Mouse (Mus musculus): ENCODE results near the gene Rbfox1. TPM values are rescaled to one million over a fixed set of nuclear protein-coding genes. Genes with fewer than 3 reads are reported as not detected.

The Rbfox1 gene
- polyA plus RNA-seq, 1 experiment from 2014 or later: 2.7 TPM

- 89% methylated on average over 2 of the region's 2 CpGs for WGBS
- no peak for ATAC-seq (ENCODE audit: insufficient number of reproducible peaks, insufficient read depth, low FRiP score, low read depth)
- Histone ChIP-seq H3K4me1 (ENCODE audit: control insufficient read depth, insufficient read depth, low read length) (no peaks in the 10 kb centered on the region), H3K36me3 (ENCODE audit: control insufficient read depth, insufficient read depth, low read length) (no peaks in the 10 kb centered on the region), H3K27ac (ENCODE audit: low read length) (no peak overlapping the region), H3K4me3 (ENCODE audit: low read depth, low read length) (no peak overlapping the region), H3K9ac (replicated peaks; ENCODE audit: low read depth, low read length) (no peak overlapping the region), H3K4me2 (replicated peaks; ENCODE audit: low read depth, low read length) (no peak overlapping the region), H3K27me3 (ENCODE audit: control insufficient read depth, insufficient read depth, low read length) (no peaks in the 10 kb centered on the region), H3K9me3 (ENCODE audit: control insufficient read depth, low read depth, low read length) (no peaks in the 10 kb centered on the region)
Measured at GRCm38 (mm10) chr16:6232966-6233365, 347.8 kb downstream of the Rbfox1 start.

- no peak overlapping the region for H3K27ac ChIP-seq (ENCODE audit: low read length)
- 88% methylated on average over 4 of the region's 4 CpGs for WGBS
- H3K4me2 ChIP-seq (replicated peaks; ENCODE audit: low read depth, low read length): no peak overlapping the region
- no peak overlapping the region for H3K4me3 ChIP-seq (ENCODE audit: low read depth, low read length)
- H3K9ac ChIP-seq (replicated peaks; ENCODE audit: low read depth, low read length): no peak overlapping the region
- ATAC-seq (ENCODE audit: insufficient number of reproducible peaks, insufficient read depth, low FRiP score, low read depth): no peak
- H3K27me3 ChIP-seq (ENCODE audit: control insufficient read depth, insufficient read depth, low read length): no peaks in the 10 kb centered on the region
- no peaks in the 10 kb centered on the region for H3K4me1 ChIP-seq (ENCODE audit: control insufficient read depth, insufficient read depth, low read length)
- no peaks in the 10 kb centered on the region for H3K36me3 ChIP-seq (ENCODE audit: control insufficient read depth, insufficient read depth, low read length)
- no peaks in the 10 kb centered on the region for H3K9me3 ChIP-seq (ENCODE audit: control insufficient read depth, low read depth, low read length)
Measured at GRCm38 (mm10) chr16:6241393-6241792, 356.2 kb downstream of the Rbfox1 start.

GRCm38 (mm10) chr16:6242468-6242867 is 357.3 kb downstream of the Rbfox1 start:
- H3K4me3 ChIP-seq (ENCODE audit: low read depth, low read length): no peak overlapping the region
- no peaks in the 10 kb centered on the region for H3K36me3 ChIP-seq (ENCODE audit: control insufficient read depth, insufficient read depth, low read length)
- H3K9ac ChIP-seq (replicated peaks; ENCODE audit: low read depth, low read length): no peak overlapping the region
- H3K27me3 ChIP-seq (ENCODE audit: control insufficient read depth, insufficient read depth, low read length): no peaks in the 10 kb centered on the region
- no peak for ATAC-seq (ENCODE audit: insufficient number of reproducible peaks, insufficient read depth, low FRiP score, low read depth)
- no peaks in the 10 kb centered on the region for H3K9me3 ChIP-seq (ENCODE audit: control insufficient read depth, low read depth, low read length)
- H3K4me2 ChIP-seq (replicated peaks; ENCODE audit: low read depth, low read length): no peak overlapping the region
- H3K27ac ChIP-seq (ENCODE audit: low read length): no peak overlapping the region
- 72% methylated on average over 3 of the region's 3 CpGs for WGBS
- no peaks in the 10 kb centered on the region for H3K4me1 ChIP-seq (ENCODE audit: control insufficient read depth, insufficient read depth, low read length)

- H3K27me3 ChIP-seq (ENCODE audit: control insufficient read depth, insufficient read depth, low read length): no peaks in the 10 kb centered on the region
- no peaks in the 10 kb centered on the region for H3K9me3 ChIP-seq (ENCODE audit: control insufficient read depth, low read depth, low read length)
- 74% methylated on average over 4 of the region's 4 CpGs for WGBS
- no peak for ATAC-seq (ENCODE audit: insufficient number of reproducible peaks, insufficient read depth, low FRiP score, low read depth)
- no peak overlapping the region for H3K27ac ChIP-seq (ENCODE audit: low read length)
- no peak overlapping the region for H3K9ac ChIP-seq (replicated peaks; ENCODE audit: low read depth, low read length)
- H3K36me3 ChIP-seq (ENCODE audit: control insufficient read depth, insufficient read depth, low read length): no peaks in the 10 kb centered on the region
- H3K4me2 ChIP-seq (replicated peaks; ENCODE audit: low read depth, low read length): no peak overlapping the region
- no peak overlapping the region for H3K4me3 ChIP-seq (ENCODE audit: low read depth, low read length)
- no peaks in the 10 kb centered on the region for H3K4me1 ChIP-seq (ENCODE audit: control insufficient read depth, insufficient read depth, low read length)
Measured at GRCm38 (mm10) chr16:6247569-6247968, 362.4 kb downstream of the Rbfox1 start.

GRCm38 (mm10) chr16:6264557-6264956 is 379.4 kb downstream of the Rbfox1 start:
- 79% methylated on average over 8 of the region's 8 CpGs for WGBS
- Histone ChIP-seq H3K9ac (replicated peaks; ENCODE audit: low read depth, low read length) (no peak overlapping the region), H3K36me3 (ENCODE audit: control insufficient read depth, insufficient read depth, low read length) (no peaks in the 10 kb centered on the region), H3K9me3 (ENCODE audit: control insufficient read depth, low read depth, low read length) (no peaks in the 10 kb centered on the region), H3K4me2 (replicated peaks; ENCODE audit: low read depth, low read length) (no peak overlapping the region), H3K4me3 (ENCODE audit: low read depth, low read length) (no peak overlapping the region), H3K4me1 (ENCODE audit: control insufficient read depth, insufficient read depth, low read length) (no peaks in the 10 kb centered on the region), H3K27me3 (ENCODE audit: control insufficient read depth, insufficient read depth, low read length) (no peaks in the 10 kb centered on the region), H3K27ac (ENCODE audit: low read length) (no peak overlapping the region)
- no peak for ATAC-seq (ENCODE audit: insufficient number of reproducible peaks, insufficient read depth, low FRiP score, low read depth)

- no peak overlapping the region for H3K4me3 ChIP-seq (ENCODE audit: low read depth, low read length)
- H3K9me3 ChIP-seq (ENCODE audit: control insufficient read depth, low read depth, low read length): no peaks in the 10 kb centered on the region
- no peak overlapping the region for H3K4me2 ChIP-seq (replicated peaks; ENCODE audit: low read depth, low read length)
- 80% methylated on average over 3 of the region's 3 CpGs for WGBS
- no peak overlapping the region for H3K9ac ChIP-seq (replicated peaks; ENCODE audit: low read depth, low read length)
- H3K27me3 ChIP-seq (ENCODE audit: control insufficient read depth, insufficient read depth, low read length): no peaks in the 10 kb centered on the region
- no peak overlapping the region for H3K27ac ChIP-seq (ENCODE audit: low read length)
- no peaks in the 10 kb centered on the region for H3K4me1 ChIP-seq (ENCODE audit: control insufficient read depth, insufficient read depth, low read length)
- no peak for ATAC-seq (ENCODE audit: insufficient number of reproducible peaks, insufficient read depth, low FRiP score, low read depth)
- no peaks in the 10 kb centered on the region for H3K36me3 ChIP-seq (ENCODE audit: control insufficient read depth, insufficient read depth, low read length)
Measured at GRCm38 (mm10) chr16:6265610-6266009, 380.5 kb downstream of the Rbfox1 start.

- Histone ChIP-seq H3K9ac (replicated peaks; ENCODE audit: low read depth, low read length) (no peak overlapping the region), H3K27me3 (ENCODE audit: control insufficient read depth, insufficient read depth, low read length) (no peaks in the 10 kb centered on the region), H3K4me2 (replicated peaks; ENCODE audit: low read depth, low read length) (no peak overlapping the region), H3K4me1 (ENCODE audit: control insufficient read depth, insufficient read depth, low read length) (no peaks in the 10 kb centered on the region), H3K4me3 (ENCODE audit: low read depth, low read length) (no peak overlapping the region), H3K9me3 (ENCODE audit: control insufficient read depth, low read depth, low read length) (no peaks in the 10 kb centered on the region), H3K36me3 (ENCODE audit: control insufficient read depth, insufficient read depth, low read length) (no peaks in the 10 kb centered on the region), H3K27ac (ENCODE audit: low read length) (no peak overlapping the region)
- 72% methylated on average over 7 of the region's 7 CpGs for WGBS
- ATAC-seq (ENCODE audit: insufficient number of reproducible peaks, insufficient read depth, low FRiP score, low read depth): no peak
Measured at GRCm38 (mm10) chr16:6271596-6272370, 386.6 kb downstream of the Rbfox1 start.

GRCm38 (mm10) chr16:6283496-6283895 is 398.3 kb downstream of the Rbfox1 start:
- no peak for ATAC-seq (ENCODE audit: insufficient number of reproducible peaks, insufficient read depth, low FRiP score, low read depth)
- no peak overlapping the region for H3K9ac ChIP-seq (replicated peaks; ENCODE audit: low read depth, low read length)
- H3K36me3 ChIP-seq (ENCODE audit: control insufficient read depth, insufficient read depth, low read length): no peaks in the 10 kb centered on the region
- no peak overlapping the region for H3K4me2 ChIP-seq (replicated peaks; ENCODE audit: low read depth, low read length)
- H3K27ac ChIP-seq (ENCODE audit: low read length): no peak overlapping the region
- no peaks in the 10 kb centered on the region for H3K4me1 ChIP-seq (ENCODE audit: control insufficient read depth, insufficient read depth, low read length)
- no peaks in the 10 kb centered on the region for H3K27me3 ChIP-seq (ENCODE audit: control insufficient read depth, insufficient read depth, low read length)
- no peak overlapping the region for H3K4me3 ChIP-seq (ENCODE audit: low read depth, low read length)
- 87% methylated on average over 4 of the region's 4 CpGs for WGBS
- no peaks in the 10 kb centered on the region for H3K9me3 ChIP-seq (ENCODE audit: control insufficient read depth, low read depth, low read length)

- Histone ChIP-seq H3K36me3 (ENCODE audit: control insufficient read depth, insufficient read depth, low read length) (no peaks in the 10 kb centered on the region), H3K4me3 (ENCODE audit: low read depth, low read length) (no peak overlapping the region), H3K4me2 (replicated peaks; ENCODE audit: low read depth, low read length) (no peak overlapping the region), H3K9me3 (ENCODE audit: control insufficient read depth, low read depth, low read length) (no peaks in the 10 kb centered on the region), H3K27me3 (ENCODE audit: control insufficient read depth, insufficient read depth, low read length) (no peaks in the 10 kb centered on the region), H3K9ac (replicated peaks; ENCODE audit: low read depth, low read length) (no peak overlapping the region), H3K27ac (ENCODE audit: low read length) (no peak overlapping the region), H3K4me1 (ENCODE audit: control insufficient read depth, insufficient read depth, low read length) (no peaks in the 10 kb centered on the region)
- no peak for ATAC-seq (ENCODE audit: insufficient number of reproducible peaks, insufficient read depth, low FRiP score, low read depth)
- WGBS: 63% methylated on average over 4 of the region's 4 CpGs
Measured at GRCm38 (mm10) chr16:6284317-6284716, 399.2 kb downstream of the Rbfox1 start.
